In genomic region chr1:155372821-155373220, GRCm38 (mm10) we compare ENCODE assay signal across 16 mouse cellular contexts.
"Had no signal": no experiment of that assay in that cellular context is flagged by ENCODE, and none has a peak within 500 bp of the region (broad histone marks: within the 10 kb centered on the region; RNA-seq: fewer than 3 reads in every experiment).

No protein-coding gene starts in this region.

- H3K9ac ChIP-seq: kidney, embryonic 15.5 days; limb, embryonic 12.5 days; liver, embryonic 15.5 days; lung, embryonic 14.5 days; neural tube, embryonic 13.5 days had no signal

- H3K4me2 ChIP-seq: kidney, embryonic 15.5 days; limb, embryonic 12.5 days; liver, embryonic 15.5 days; lung, embryonic 14.5 days; neural tube, embryonic 13.5 days had no signal

- H3K36me3 ChIP-seq: kidney, embryonic 15.5 days; limb, embryonic 12.5 days; liver, embryonic 15.5 days; midbrain, embryonic 10.5 days; neural tube, embryonic 13.5 days had no signal

- H3K27me3 ChIP-seq: kidney, embryonic 15.5 days; limb, embryonic 12.5 days; liver, embryonic 15.5 days; neural tube, embryonic 13.5 days had no signal

- DNase-seq: kidney, postnatal 14 days; layer of hippocampus, adult 9-11 months; liver; lung, embryonic 14.5 days; lung, postnatal 10 days; lung, postnatal 4 days; right cerebral cortex, adult 18-20 months; right cerebral cortex, postnatal 25 days; thymus, postnatal 4 days had no signal

- H3K9me3 ChIP-seq: kidney, embryonic 15.5 days; limb, embryonic 12.5 days; liver, embryonic 15.5 days; midbrain, embryonic 10.5 days; neural tube, embryonic 13.5 days had no signal

- ATAC-seq: intestine, postnatal 0 days; midbrain, embryonic 16.5 days had no signal

- H3K4me3 ChIP-seq: kidney, embryonic 15.5 days; limb, embryonic 12.5 days; liver, embryonic 15.5 days; midbrain, embryonic 10.5 days; neural tube, embryonic 13.5 days had no signal

- H3K27ac ChIP-seq: kidney, embryonic 15.5 days; limb, embryonic 12.5 days; liver, embryonic 15.5 days; midbrain, embryonic 10.5 days; neural tube, embryonic 13.5 days had no signal

- H3K4me1 ChIP-seq: kidney, embryonic 15.5 days; limb, embryonic 12.5 days; liver, embryonic 15.5 days had no signal
